Mouse (Mus musculus) cerebellum, adult 2 months (tissue): Measurements from ENCODE around the gene Eya3. TPM values are rescaled to one million over a fixed set of nuclear protein-coding genes. Genes with fewer than 3 reads are reported as not detected.
"Not testable (repeated sequence)": the region's sequence is repeated elsewhere in the genome, so short reads cannot be mapped to it uniquely, and the experiment has no call there.

Experiments used
- DNase-seq, 2 experiments: peaks; one replicate each; pipeline ENCODE4 v3.0.0; 2021
- H3K27ac ChIP-seq: fragments of 200-500 bp; 2 replicates; pipeline ENCODE4 v1.5.1; 2012; ENCODE audit warnings: low read length, control low read depth, inconsistent platforms; ENCODE audit not compliant: insufficient read depth
- H3K27me3 ChIP-seq: fragments of 200-500 bp; 2 replicates; pipeline ENCODE4 v1.6.1; 2012; ENCODE audit warnings: inconsistent platforms, mild to moderate bottlenecking, low read length, moderate library complexity; ENCODE audit not compliant: control insufficient read depth, insufficient read depth
- H3K4me1 ChIP-seq: fragments of 200-500 bp; 2 replicates; pipeline ENCODE4 v1.6.1; 2011; ENCODE audit warnings: low read length; ENCODE audit not compliant: control insufficient read depth, insufficient read depth
- H3K4me3 ChIP-seq: fragments of 200-500 bp; replicated peaks from 2 replicates; pipeline ENCODE3; 2011; ENCODE audit warnings: mild to moderate bottlenecking, low read depth, low read length, control low read depth; ENCODE audit not compliant: insufficient read depth
- CTCF ChIP-seq: fragments of 200-500 bp; IDR thresholded peaks from 2 replicates; pipeline ENCODE4 v1.5.1; 2011; ENCODE audit warnings: low read depth, mild to moderate bottlenecking, control low read depth, low read length, moderate library complexity, borderline replicate concordance; ENCODE audit not compliant: insufficient read depth
- POLR2A ChIP-seq: fragments of 200-500 bp; IDR thresholded peaks from 2 replicates; pipeline ENCODE4 v1.6.1; 2011; ENCODE audit warnings: low read length, control low read depth, borderline replicate concordance; ENCODE audit not compliant: insufficient read depth
- WGBS: fragments of 180-500 bp; shearing (Covaris S2); methylation state at CpG from one replicate; pipeline ENCODE4 v1.1.7; 2018; 5-methylcytosine and 5-hydroxymethylcytosine counted together
- polyA plus RNA-seq: library from polyadenylated mRNA; depleted of rRNA; stranded (reverse); fragments of >200 nt; gene quantifications from 2 replicates; pipeline ENCODE4 v1.2.3, GENCODE M21; 2012

Gene Eya3
- polyA plus RNA-seq, 1 experiment: 25.1 TPM

DNA sequence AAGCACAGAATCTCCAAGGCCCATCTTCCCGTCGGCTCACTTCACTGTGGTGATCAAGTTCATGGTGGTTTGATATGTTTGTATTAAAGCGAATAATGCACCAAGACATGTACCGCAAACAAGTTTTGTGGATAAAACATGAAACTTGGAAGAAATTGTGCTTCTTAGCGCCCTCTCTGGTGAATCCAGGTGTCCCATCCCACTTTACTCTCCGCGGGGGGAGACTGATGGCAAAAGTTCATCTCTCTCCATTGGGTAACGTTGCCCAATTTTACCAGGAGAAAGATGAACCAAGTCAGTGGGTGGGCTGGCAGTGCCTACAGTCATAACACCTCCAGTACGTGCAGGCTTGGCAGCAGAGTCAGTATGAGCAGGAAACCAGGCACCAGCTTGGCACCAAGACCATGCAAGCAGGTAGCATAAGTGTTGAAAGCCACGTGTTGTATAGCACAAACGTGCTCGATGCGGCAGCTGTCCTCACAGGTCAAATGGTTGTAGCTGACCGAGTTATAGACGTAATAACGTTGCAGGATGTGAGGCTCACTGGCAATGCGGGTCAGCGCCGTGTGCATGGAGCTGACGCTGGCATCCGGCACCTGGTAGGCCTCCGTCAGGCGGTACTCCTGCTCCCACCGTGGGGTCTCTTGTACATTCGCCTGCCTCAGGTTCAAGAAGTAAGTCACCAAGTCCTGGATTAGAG is 94.4 kb downstream of the Eya3 start:
- H3K4me3 ChIP-seq: no peak overlapping the region
- H3K27me3 ChIP-seq: no peaks in the 10 kb centered on the region
- no peaks in the 10 kb centered on the region for H3K4me1 ChIP-seq
- no peak for TF ChIP-seq CTCF
- TF ChIP-seq POLR2A: no peak
- 86% methylated on average over 25 of the region's 25 CpGs for WGBS
- H3K27ac ChIP-seq: no peak overlapping the region
- DNase-seq: no peak

DNA sequence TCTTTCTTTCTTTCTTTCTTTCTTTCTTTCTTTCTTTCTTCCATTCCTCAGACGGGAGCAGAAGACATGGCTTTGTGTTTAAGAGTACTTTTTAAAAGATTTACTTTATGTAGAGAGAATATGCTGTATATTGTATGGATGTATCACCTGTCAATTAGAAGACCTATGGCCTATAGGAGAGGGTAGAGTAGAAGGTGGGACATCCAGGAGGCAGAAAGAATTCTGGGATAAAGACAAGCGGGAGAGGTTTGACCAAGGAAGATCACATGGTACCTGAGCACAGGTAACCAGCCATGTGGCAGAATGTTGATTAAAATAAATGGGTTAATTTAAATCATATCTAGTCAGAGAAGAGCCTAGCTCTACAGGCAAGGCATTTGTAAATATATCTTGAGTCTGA is 96.0 kb downstream of the Eya3 start:
- WGBS: 95% methylated on average over 2 of the region's 2 CpGs
- H3K4me3 ChIP-seq: no peak overlapping the region
- no peaks in the 10 kb centered on the region for H3K27me3 ChIP-seq
- no peaks in the 10 kb centered on the region for H3K4me1 ChIP-seq
- TF ChIP-seq POLR2A: no peak
- TF ChIP-seq CTCF: no peak
- no peak overlapping the region for H3K27ac ChIP-seq
- DNase-seq: no peak

DNA sequence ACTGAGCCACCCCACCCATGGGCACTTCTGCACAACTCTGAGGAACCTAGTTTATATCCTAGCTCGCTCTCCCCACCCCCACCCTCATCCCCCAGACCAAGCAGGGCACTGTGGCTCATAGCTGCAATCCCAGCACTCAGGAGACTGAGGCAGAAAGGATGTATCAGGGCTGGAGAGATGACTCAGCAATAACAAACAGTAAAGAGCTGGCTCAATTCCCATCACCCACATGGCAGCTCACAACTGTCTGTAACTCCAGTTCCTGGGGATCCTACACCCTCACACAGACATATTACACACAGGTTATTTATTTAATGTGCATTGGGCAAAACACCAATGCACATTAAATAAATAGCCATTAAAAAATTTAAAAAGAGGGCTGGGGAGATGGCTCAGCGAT is 96.6 kb downstream of the Eya3 start:
- WGBS: 80% methylated on average over 2 of the region's 2 CpGs
- H3K27ac ChIP-seq: no peak overlapping the region
- H3K4me1 ChIP-seq: no peaks in the 10 kb centered on the region
- H3K27me3 ChIP-seq: no peaks in the 10 kb centered on the region
- no peak for TF ChIP-seq POLR2A
- DNase-seq: no peak
- H3K4me3 ChIP-seq: no peak overlapping the region

DNA sequence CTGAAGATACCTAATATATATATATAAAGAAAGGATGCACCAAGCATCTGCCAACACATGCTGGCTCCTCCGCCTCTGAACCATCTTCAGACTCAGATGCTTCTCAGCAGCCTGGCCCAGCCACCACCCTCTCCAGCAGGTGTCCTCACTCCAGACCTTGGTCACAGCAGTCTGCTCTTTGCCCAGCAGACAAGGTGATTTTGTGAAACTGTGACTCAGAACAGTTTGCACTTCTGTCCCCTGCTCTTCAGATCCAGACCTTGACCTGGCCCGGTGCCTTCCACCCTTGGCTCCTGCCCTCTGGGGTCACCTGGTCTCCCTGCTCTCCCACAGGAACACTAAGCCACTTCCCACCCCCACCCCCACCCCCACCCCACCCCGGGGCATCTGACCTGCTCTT is 97.1 kb downstream of the Eya3 start:
- H3K27me3 ChIP-seq: no peaks in the 10 kb centered on the region
- WGBS: 75% methylated on average over 3 of the region's 3 CpGs
- no peaks in the 10 kb centered on the region for H3K4me1 ChIP-seq
- no peak for TF ChIP-seq CTCF
- no peak for TF ChIP-seq POLR2A
- no peak overlapping the region for H3K4me3 ChIP-seq
- H3K27ac ChIP-seq: no peak overlapping the region
- DNase-seq: no peak

DNA sequence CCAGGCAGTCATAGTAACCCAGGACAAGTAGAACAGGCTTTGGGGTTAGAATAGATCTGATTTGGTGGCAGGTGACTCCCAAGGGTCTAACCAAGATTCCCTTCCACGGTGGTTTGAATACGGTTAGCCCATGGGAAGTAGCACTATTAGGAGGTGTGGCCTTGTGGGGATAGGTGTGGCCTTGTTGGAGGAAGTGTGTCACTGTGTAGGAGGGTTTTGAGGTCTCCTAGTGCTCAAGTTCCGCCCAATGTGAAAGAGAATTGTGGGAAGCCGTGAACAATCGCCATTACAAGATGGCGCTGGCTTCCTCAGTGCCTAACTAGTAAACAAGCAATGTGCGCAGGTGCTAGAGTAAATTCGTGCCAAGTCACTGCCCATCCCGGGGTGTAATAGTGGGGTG is 98.4 kb downstream of the Eya3 start:
- not testable (repeated sequence) for H3K4me3 ChIP-seq, H3K4me1 ChIP-seq, H3K27ac ChIP-seq, DNase-seq, H3K27me3 ChIP-seq
- 90% methylated on average over 9 of the region's 9 CpGs for WGBS

DNA sequence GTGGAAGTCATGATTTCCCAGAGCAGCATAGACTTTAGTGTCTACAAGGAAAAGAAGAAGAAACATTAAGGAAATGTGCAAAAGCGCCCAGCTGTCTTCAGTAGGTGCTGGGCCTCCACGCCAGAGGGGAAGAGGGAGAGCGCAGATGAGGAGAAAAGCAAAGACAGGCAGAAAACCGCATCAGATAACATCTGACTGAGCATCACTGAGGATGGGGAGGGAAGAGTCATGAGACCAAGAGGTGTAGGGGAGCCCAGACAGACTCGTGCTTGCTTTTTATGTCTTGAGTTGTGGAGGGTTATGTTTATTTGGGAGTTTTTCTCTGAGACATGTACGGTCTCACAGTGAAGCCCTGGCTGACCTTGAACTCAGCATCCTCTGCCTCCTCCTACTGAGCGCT is 102.7 kb downstream of the Eya3 start:
- TF ChIP-seq CTCF: no peak
- no peak for TF ChIP-seq POLR2A
- Histone ChIP-seq H3K27me3 (no peaks in the 10 kb centered on the region), H3K4me1 (no peaks in the 10 kb centered on the region), H3K4me3 (no peak overlapping the region), H3K27ac (no peak overlapping the region)
- DNase-seq: no peak
- 93% methylated on average over 7 of the region's 7 CpGs for WGBS

DNA sequence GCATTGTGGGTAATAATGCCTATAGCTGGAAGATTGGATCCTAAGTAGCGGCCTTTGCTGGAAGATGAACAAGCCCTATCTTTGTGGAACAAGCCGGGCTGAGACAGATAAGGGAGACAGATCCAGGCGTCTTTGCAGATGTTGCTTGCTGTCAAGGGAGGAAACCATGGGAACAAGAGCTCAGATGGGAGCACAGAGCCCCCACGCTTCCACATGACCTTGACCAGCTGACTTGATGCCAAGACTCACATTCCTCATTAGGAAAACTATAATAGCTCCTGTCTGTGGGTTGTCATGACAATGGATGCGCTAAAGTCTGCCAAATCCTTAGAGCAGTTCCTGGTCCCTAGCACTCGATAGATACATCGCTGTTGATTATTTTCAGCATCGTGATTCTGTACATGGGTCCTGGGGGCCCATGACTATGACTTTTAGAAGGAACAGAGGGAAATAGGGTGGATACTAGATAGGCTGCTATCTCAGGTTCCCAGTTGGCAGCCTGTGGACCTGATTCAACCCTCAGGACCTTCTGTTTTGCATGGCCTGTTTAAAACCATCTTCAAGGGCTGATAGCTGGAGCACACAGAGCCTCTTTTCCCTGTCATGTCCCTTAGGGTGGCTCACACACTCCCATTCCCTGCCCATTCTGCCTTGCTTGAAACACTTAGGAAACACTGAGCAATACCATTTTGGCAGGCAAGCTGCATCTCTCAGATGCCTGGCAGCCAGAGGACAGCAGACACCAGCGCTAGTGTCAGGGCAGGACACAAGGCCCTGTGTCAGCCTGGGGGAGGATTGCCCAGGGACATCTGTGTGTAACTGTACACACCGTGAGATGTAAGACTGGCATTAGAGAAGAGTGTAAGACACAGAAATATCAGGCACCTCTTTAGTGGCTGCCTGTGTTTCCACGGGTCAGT is 105.5 kb downstream of the Eya3 start:
- Histone ChIP-seq H3K27ac (no peak overlapping the region), H3K27me3 (no peaks in the 10 kb centered on the region), H3K4me3 (no peak overlapping the region), H3K4me1 (no peaks in the 10 kb centered on the region)
- DNase-seq: no peak
- WGBS: 29% methylated on average over 11 of the region's 11 CpGs
- TF ChIP-seq POLR2A (no peak), CTCF (no peak)

DNA sequence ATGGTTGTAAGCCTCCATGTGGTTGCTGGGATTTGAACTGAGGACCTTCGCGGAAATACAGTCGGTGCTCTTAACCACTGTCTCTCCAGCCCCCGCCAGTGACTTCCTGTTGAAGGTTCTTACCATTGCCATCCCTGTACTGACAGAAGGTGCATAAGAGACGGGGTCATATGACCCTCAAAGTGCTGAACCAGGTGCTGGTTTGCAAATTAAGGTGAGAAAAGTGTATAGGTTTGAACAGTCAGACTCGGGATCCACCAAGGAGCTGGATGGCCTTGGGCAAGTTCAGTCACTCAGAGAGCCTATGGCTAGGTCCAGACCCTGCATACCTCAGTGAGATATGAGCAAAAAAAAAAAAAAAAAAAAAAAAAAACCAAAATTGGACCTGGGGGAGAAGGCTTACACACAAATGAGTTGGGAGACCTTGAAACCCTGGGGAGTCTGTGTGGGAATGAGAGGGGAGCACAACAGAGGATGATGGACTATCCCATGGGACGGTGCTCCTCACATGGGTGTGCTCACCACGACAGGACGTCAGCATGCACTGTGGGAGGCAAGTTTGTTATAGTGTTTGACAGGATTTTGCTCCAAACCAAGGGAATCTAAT is 108.2 kb downstream of the Eya3 start:
- no peak for DNase-seq
- H3K4me3 ChIP-seq: no peak overlapping the region
- no peak for TF ChIP-seq CTCF
- no peak for TF ChIP-seq POLR2A
- H3K4me1 ChIP-seq: no peaks in the 10 kb centered on the region
- WGBS: 85% methylated on average over 9 of the region's 9 CpGs
- H3K27me3 ChIP-seq: no peaks in the 10 kb centered on the region
- H3K27ac ChIP-seq: no peak overlapping the region
